Mouse (Mus musculus) olfactory bulb, adult 2 months (tissue): Measurements from ENCODE around the gene Gm43738.

ENCODE experiments used
- CTCF ChIP-seq: fragments of 200-500 bp; IDR thresholded peaks from 2 replicates; pipeline ENCODE4 v1.5.1; 2012; ENCODE audit warnings: low read depth, mild to moderate bottlenecking, low read length, moderate library complexity; ENCODE audit not compliant: insufficient read depth
- POLR2A ChIP-seq: fragments of 200-500 bp; IDR thresholded peaks from 2 replicates; pipeline ENCODE4 v1.6.1; 2012; ENCODE audit warnings: mild to moderate bottlenecking, low read depth, low read length, moderate library complexity; ENCODE audit not compliant: insufficient read depth

GRCm38 (mm10) chr3:89084133-89084532, 16.8 kb downstream of the Gm43738 start:
- no peak for TF ChIP-seq CTCF
- TF ChIP-seq POLR2A, result no peak
